Mouse (Mus musculus): ENCODE data around the gene Ndufb10.

Ndufb10 gene

DNA sequence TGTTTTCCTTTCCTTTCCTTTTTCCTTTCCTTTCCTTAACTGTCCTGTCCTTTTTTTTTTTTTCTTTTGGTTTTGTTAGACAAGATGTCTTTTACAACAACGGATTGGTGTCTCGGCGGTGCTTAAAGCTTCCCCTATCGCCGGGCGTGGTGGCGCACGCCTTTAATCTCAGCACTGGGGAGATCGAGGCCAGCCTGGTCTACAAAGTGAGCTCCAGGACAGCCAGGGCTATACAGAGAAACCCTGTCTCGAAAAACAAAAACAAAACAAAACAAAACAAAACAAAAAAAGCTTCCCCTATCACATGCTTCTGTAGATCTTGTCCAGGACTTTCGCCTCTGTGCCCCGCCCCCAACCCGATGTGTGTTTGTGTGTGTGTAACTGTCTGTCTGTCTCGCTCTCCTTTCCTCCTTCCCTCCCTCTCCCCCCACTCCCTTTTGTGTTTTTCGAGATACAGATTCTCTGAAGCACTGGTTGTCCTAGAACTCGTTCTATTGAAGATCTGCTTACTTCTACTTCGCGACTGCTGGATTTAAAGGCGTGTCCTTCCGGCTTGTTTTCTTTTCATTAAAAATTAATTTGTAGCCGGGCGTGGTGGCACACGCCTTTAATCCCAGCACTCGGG lies 16.4 kb downstream of the Ndufb10 start:
- no peak for DNase-seq (ENCODE audit: extremely low read depth, insufficient read length, low spot score)

DNA sequence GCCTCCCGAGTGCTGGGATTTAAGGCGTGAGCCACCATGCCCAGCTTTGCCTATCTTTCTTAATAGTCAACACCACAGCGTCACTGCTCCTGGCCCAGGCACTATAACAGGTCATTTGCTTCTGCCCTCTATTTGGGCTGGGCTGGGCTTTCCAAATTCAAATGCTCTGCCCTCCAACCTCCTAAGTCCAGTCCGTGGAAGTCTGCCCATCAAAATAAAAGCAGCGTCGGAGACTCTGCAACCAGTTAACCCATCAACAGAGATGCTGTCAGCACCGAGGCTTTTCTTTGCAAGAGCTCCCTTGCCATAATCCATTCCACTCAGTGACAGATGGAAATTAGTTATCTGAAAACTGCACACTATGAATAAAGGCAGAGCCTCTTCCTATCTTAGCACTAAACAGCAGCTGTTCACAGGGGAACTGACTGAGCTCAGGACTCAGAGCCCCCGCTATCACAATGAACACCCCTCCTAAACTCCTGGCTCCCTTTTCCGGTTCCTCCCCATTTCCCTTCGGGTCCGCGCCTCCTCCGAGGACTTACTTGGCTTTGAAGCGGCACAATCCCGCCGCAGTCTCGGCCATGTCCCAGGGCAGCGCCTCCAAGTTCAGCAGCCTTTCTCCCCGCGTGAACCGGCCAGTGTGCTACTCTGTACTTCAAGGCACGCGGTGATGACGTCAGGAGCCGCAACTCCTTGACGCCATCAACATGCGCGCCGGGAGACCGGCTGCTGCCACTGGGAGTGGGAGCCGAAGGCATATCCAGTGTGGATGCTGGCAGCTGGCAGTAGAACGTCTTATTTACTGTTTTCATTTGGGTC lies 17.1 kb downstream of the Ndufb10 start, which contains the start of gene Tbl3:
Gene Tbl3 (minus strand): TSS at position 679 of the 819 bp plus-strand sequence.
- peak; percentile 86 for DNase-seq (ENCODE audit: extremely low read depth, insufficient read length, low spot score)

DNA sequence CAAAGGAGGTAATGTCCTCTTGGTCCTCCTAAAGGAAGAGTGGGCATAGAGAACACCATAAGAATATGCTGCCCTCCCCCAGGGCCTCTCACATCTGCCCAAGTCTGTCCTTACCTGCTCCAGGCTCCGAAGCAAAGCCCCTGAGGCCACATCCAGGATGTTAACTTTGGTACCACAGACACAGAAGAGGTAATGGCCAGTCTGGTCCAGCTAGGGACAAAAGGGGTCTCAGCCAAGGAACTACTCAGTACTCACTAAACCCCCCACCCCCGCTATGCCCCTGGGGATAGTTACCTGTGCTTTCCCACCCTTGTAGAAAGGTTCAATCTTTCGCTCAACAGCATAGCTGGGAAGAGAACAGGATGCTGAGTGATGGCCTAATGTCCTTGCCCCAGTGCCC lies 18.5 kb downstream of the Ndufb10 start:
- DNase-seq (ENCODE audit: extremely low read depth, insufficient read length, low spot score): no peak

DNA sequence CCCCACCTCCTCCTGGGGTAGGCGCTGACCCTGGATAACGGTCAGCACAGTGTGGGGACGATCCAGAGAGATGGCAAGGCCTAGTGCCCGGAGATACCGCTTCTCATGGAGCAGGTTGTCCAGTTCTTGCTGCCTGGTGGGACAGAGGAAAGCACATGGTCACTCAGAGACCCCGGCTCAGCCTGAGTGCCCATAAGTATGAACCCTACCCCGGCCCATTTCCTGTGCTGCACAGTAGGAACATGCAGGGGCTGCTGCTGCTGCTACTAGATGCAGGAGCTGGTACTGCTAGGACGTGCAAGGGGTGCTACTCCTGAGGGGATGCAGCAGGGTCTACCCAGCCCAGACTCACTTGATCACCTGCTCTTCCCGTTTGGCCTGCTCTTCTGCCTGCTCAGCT lies 23.0 kb downstream of the Ndufb10 start:
- no peak for DNase-seq (ENCODE audit: extremely low read depth, insufficient read length, low spot score)

DNA sequence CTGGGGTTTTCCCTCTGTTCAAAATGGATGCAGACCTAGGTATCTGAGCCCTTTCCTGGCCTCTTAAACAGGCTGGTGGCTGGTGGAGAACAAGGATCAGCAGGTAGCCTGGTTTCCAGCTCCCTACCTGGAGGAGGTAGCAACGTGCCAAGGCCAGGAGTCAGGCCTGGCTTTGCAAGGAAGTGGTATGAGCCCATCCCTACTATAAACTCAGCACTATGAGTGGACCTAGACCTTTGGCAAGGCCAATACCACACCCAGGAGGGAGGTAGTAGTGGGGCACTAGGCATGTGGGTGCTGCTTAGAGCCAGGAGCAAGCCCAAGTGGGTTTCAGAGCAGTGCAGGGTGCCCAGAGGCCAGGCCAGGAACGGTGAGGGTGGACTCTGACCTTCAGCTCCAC lies 24.8 kb downstream of the Ndufb10 start:
- DNase-seq (ENCODE audit: extremely low read depth, insufficient read length, low spot score): no peak

DNA sequence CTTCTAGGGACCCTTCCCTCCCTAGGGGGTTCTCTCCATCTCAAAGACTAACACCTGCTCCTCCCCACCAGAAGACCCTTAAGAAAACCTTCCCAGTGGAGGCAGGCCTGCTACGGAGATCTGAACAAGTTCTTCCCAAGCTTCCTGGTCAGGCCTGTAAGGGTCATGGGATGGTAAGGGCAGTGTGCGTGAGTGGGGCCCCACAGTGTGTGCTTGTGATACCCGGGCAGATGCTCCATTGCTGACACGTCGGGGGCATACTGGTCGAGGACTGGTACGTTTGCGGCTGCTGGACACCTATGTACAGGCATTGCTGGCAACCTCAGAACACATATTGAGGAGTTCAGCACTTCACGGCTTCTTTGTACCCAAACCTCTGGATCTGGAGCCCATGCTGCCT lies 25.6 kb downstream of the Ndufb10 start:
- DNase-seq (ENCODE audit: extremely low read depth, insufficient read length, low spot score): no peak

DNA sequence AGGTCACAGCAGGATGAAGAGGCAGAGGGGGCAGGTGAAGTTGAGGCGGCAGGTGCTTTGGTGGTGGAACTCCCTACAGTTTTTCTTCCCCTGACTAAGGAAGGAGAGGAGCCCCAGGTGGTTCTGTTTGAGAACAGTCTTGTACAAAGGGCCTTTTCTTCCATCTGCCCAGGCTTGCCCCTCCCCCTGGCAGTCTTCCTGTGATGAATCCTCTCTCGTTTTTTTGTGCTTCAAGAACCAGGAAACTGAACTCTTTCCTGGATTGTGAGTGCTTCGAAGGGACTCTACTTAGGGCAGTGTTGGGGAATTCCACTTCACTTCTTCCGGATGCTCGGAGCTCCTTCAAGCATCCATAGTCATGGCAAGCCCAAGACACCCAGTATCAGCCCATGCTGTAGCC lies 26.3 kb downstream of the Ndufb10 start:
- DNase-seq (ENCODE audit: extremely low read depth, insufficient read length, low spot score): no peak

DNA sequence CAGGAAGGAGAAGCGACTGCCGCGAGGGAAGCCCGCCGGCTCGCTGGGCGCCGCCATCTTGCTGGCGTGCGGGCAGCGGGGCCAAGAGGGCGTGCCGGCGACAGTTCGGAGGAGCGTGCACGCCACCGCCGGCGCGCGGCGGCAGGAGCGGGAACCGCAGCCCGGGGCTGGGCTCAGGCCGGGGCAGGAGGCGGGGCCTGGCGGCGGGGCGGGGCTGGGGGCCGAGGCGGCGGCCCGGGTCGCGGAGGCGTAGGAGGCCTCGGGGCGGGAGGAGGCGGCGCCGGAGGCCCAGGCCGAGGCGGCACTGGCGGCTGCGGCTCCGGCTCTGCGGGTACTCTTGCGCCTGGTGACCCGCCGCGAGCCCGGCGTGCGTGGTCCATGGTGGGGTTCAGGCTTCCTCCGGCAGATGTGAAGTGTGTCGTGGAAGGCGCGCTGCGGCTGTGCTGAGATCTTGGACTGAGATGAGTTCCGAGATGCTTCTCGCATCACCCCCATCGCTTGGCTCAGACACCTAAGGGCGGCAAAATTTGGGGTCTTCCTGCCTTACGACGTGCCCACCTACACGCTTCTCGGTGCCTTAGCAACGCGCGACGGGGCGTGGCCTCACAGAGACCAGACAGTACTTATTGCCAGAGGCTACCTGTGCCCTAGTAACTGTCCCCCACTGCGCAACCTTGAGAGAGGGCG lies 28.1 kb downstream of the Ndufb10 start, which contains the start of the genes Gfer and Noxo1:
Gene Gfer (minus strand): TSS at position 146 of the 687 bp plus-strand sequence.
Gene Noxo1 (plus strand): TSS at position 224 of the 687 bp plus-strand sequence.
- DNase-seq (ENCODE audit: extremely low read depth, insufficient read length, low spot score): peak; percentile 88

DNA sequence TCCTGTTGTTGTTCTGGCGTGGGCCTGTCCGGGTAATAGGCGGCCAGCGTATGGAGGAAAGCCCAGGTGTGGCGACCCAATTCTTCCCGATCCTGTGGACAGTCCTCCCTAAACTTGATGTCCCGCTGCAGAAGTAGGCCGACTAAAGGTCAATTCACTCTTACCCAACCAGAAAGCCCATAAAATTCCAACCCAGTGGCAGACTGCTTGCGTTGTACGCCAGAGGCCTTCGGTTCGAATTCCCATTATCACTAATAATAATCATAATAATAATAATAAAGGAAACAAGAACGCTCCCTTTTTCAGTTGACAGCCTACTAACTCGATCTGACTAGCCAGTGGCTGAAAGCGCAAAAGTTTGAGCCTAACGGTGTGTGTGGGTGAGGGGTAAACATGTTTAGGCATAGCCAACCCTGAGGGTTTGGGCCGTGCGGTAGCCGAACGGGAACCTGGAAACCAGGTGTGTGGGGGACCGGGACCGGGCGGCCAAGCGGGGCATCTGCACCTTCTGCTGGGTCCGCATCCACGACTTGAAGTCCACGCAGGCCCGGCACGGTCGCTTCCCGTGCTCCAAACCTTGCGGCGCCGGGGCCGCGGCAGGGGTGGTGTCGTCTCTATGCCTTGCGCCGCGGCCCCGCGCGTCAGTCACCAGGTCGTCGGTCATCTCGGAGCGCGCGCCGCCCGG lies 28.8 kb downstream of the Ndufb10 start:
- DNase-seq (ENCODE audit: extremely low read depth, insufficient read length, low spot score): peak; percentile 32

DNA sequence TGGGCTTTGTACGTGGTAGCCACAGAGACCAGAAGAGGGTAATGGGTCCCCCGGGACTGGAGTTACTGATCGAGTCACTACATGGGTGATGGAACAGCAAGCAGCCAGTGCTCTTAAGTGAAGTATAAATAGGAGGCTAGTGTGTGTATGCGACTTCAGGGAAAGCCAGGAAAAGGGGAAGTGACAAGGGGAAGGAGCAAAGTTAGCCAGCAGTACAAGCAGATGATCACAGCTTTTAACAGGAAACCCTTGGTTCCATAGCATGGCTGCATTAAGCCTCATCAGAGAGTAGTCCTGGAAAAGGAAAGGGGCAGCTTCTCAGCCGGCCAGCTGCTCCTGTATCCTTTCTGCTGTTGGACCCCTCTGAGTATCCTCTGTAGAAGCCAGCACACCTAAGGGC lies 31.9 kb downstream of the Ndufb10 start:
- DNase-seq (ENCODE audit: extremely low read depth, insufficient read length, low spot score): no peak

DNA sequence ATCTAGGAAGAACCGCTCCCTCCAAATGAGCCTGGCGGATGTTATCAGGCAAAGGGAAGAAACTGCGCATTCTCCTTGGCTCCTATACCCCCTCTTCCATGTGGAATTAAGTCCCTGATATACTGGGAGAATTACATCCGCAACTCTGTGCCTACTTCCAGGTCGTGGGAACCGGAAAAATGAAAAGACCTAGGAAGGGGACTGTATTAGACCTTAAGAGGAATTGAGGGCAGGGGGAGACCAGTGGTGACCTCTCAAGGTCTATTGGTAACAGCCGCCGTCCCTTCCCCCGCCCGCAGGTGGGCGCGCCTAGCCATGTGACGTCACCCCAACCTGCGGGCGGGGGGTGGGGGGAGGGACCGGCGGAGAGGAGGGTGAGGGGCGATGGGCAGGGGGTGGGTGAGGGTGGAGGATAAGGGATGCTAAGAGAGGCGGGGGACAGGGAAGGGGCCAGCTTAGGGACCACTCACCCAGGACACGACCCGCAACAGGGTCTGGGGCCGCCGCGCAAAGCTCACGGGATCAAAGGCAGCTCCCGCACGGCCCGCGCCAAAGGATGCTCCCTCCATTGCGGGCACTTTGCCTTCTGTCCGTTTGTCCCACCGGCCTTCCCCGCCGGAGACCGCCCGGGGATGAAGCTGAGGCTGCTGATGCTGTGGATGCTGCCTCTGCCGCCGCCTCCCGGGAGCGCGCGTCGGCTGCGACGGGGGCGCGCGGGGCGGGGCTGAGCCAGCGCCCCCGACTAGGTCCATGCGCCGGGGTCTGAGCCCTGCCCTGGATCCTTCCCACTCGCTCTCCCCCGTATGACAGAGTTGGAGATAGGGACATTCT lies 34.8 kb downstream of the Ndufb10 start, which contains the start of gene Syngr3:
Gene Syngr3 (minus strand): TSS at position 705 of the 831 bp plus-strand sequence.
- DNase-seq (ENCODE audit: extremely low read depth, insufficient read length, low spot score): no peak

DNA sequence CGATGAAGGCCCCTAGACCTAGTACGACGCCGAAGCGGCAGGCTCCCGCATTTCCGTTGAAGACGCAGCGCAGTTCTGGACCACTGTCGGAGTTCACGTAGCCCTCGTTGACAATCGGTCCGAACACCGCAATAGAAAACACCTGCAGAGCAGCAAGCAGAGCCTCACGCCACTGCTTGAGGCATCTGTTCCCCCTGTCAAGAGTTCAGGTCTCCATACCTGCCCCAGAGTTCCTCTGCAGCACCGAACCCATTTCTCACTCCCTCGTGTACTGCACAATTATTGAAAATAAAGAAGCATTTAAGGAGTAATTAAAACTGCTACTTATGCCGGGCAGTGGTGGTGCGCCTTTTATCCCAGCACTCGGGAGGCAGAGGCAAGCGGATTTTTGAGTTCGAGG lies 36.7 kb downstream of the Ndufb10 start:
- no peak for DNase-seq (ENCODE audit: extremely low read depth, insufficient read length, low spot score)

DNA sequence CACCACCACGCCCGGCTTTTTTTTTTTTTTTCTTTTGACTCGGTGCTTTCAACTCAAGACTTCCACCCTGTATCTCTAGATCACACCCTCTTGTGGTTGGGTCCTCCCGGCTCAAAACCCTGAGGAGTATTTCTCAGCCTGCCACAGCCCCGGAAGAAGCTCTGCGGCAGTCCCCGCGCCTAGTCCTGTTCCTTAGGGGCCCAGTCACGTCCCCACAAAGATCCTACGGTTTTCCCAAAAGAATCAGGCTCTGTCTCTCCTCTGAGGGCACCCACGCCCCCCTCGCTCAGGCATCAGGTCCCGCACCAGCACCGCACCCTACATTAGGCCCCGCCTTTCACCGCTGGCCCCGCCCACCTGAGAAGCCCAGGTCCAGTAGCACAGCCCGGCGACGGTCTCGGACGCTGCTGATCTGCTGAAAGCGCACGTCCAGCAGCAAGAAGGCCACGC lies 37.1 kb downstream of the Ndufb10 start:
- DNase-seq (ENCODE audit: extremely low read depth, insufficient read length, low spot score): no peak

DNA sequence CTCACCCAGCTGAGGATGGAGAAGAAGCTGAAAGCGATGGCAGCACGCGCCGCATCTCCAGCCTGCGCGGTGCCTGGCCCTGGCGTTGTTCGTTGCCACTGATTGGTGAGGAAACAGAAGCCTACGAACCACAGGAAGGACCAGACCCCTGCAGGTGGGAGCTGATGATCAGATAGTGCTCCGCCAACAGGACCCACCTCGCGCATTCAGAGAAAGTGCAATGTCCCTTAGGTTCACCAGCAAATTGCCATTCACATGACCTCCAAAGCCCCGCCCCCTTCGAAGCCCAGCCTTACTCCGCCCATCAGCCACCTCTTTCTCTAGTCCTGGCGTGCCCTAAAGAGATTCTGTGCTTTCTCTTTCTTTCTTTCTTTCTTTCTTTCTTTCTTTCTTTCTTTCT lies 37.8 kb downstream of the Ndufb10 start:
- DNase-seq (ENCODE audit: extremely low read depth, insufficient read length, low spot score): no peak

DNA sequence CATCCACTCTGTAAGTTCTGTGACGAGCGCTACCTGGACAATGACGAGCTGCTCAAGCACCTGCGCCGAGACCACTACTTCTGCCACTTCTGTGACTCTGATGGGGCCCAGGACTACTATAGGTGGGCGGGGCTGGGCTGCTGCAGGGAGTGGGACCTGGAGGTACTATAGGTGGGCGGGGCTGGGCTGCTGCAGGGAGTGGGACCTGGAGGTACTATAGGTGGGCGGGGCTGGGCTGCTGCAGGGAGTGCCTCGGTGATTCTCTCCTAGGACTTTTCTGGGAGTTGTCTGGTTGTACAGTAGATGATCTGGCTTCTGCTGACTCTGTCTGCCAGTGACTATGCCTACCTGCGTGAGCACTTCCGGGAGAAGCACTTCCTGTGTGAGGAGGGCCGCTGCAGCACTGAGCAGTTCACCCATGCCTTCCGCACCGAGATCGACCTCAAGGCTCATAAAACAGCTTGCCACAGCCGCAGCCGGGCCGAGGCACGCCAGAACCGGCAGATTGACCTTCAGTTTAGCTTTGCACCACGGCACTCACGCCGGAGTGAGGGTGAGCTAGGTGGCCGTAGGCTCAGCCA lies 46.7 kb downstream of the Ndufb10 start:
- DNase-seq (ENCODE audit: extremely low read depth, insufficient read length, low spot score): no peak

DNA sequence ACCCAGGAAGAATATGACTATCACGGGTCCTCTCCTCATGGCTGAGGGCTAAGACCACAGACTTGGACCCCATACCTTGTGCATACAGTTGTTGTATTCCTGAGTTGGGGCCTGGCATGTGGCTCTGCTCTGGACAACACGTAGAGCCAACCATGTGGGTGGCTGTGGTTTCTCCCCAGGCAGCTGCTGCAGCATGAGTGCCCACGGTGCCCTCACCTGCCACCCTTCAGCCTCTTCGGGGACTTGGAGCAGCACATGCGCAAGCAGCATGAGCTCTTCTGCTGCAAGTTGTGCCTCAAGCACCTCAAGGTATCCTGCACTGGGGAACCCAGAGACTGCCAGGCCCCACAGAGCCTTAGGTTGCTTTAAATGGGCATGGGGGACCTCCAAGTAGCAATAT lies 47.4 kb downstream of the Ndufb10 start:
- DNase-seq (ENCODE audit: extremely low read depth, insufficient read length, low spot score): no peak

DNA sequence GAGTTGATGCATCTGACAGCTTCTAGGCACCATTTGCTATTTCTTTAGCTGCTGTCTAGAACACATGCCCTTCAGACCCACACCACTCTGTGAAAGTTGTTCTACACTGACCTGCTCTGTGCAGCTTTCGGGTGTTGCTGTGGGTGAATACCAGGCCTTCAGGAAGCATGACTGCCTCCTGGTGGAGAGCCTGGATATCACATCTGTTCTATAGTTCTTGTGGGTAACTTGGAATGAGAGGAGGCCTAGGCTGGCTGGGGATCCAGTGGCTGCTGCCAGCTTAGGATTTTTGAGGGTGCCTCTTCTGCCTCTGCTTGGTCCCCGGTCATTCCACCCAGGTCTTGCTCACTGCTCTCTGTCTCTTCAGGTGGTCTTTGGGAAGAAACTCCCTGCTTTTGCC lies 48.1 kb downstream of the Ndufb10 start:
- no peak for DNase-seq (ENCODE audit: extremely low read depth, insufficient read length, low spot score)

DNA sequence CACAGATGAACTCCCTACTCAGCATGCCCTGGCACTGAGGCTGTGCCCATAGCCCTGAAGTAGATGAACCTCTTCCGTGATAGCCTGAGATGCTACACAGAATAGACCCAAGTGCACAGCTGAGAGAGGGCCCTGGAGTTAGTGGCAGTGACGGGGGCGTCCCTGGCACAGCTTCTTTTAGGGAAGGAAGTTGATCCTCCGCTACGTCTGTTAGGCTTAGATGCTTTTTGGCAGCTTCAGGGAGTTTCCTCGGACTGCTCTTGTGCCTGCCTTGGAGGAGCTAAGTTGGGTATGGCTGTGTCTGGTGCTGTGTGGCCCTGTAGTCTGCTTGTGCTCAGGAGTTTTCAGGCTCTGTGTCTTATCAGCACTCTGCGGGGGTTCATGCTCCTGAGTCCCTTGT lies 50.0 kb downstream of the Ndufb10 start:
- DNase-seq (ENCODE audit: extremely low read depth, insufficient read length, low spot score): no peak

DNA sequence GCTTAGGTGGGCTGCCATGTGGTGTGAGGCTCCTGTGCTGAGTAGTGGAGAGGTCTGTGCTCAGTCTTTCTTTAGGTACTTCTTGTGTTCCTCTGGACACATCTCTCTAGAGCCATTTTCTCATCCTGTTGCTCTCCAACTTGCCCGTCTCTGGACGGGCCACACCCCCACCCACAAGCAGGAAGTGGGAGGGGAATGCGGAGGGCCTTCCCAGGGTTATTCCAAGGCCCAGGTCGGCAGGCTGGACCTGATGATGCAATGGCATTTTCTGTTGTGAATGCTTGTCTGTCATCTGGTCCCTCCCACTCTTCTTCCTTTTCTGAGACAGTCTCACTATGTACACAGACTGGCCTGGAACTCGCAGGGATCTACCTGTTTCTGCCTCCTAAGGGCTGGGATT lies 52.1 kb downstream of the Ndufb10 start:
- DNase-seq (ENCODE audit: extremely low read depth, insufficient read length, low spot score): peak; percentile 77
